8 mouse cellular contexts compared by ENCODE assay signal in genomic region chr3:88509250-88509649, GRCm38 (mm10). TPM values are rescaled to one million over a fixed set of nuclear protein-coding genes. Genes with fewer than 3 reads are reported as not detected.
DNase-seq lines count a peak whose midpoint lies in the region; ATAC-seq and TF ChIP-seq lines count a peak whose summit lies in the region.

No protein-coding gene starts in this region.

- no peaks in the 10 kb centered on the region for H3K27me3 ChIP-seq in heart, embryonic 14.5 days (ENCODE audit: control insufficient read depth, insufficient read depth, low read length)
- no peaks in the 10 kb centered on the region for H3K27me3 ChIP-seq in G1E (ENCODE audit: insufficient read depth, low read length)
- peaks cover 10% of the 10 kb centered on the region for H3K27me3 ChIP-seq in hindbrain, embryonic 10.5 days (ENCODE audit: insufficient read depth, poor library complexity, severe bottlenecking)
- H3K27me3 ChIP-seq in midbrain, embryonic 11.5 days (ENCODE audit: control insufficient read depth, insufficient read depth, low read length) = no peaks in the 10 kb centered on the region

- H3K4me2 ChIP-seq in heart, embryonic 14.5 days (ENCODE audit: low read length) = peak overlapping the region; percentile 69
- H3K4me2 ChIP-seq in midbrain, embryonic 11.5 days = peak overlapping the region; percentile 48

- H3K4me1 ChIP-seq in heart, embryonic 14.5 days (ENCODE audit: control insufficient read depth in 2 of 2, insufficient read depth in 2 of 2, low read length in 2 of 2) = peaks cover 32 to 39% of the 10 kb centered on the region in 2 experiments
- H3K4me1 ChIP-seq in G1E (ENCODE audit: insufficient read depth, low read depth, low read length) = peaks cover 97% of the 10 kb centered on the region
- peaks cover 60% of the 10 kb centered on the region for H3K4me1 ChIP-seq in hindbrain, embryonic 10.5 days (replicated peaks)
- peaks cover 21% of the 10 kb centered on the region for H3K4me1 ChIP-seq in midbrain, embryonic 11.5 days (ENCODE audit: control insufficient read depth, insufficient read depth, low read length)

- H3K27ac ChIP-seq in heart, embryonic 14.5 days (replicated peaks in 1 of 2; ENCODE audit: control insufficient read depth in 1 of 2, insufficient read depth in 1 of 2, low read depth in 2 of 2, low read length in 2 of 2) = peak overlapping the region; percentile 92 to 97
- peak overlapping the region; percentile 87 for H3K27ac ChIP-seq in hindbrain, embryonic 10.5 days
- peak overlapping the region; percentile 76 for H3K27ac ChIP-seq in midbrain, embryonic 11.5 days (ENCODE audit: low read depth, low read length)

- no peak for ATAC-seq in heart, embryonic 14.5 days (ENCODE audit: insufficient number of reproducible peaks, insufficient read depth, low FRiP score, low read depth)
- ATAC-seq in G1E (ENCODE audit: extremely low read depth, insufficient number of reproducible peaks, low FRiP score, poor library complexity, severe bottlenecking) = no peak
- ATAC-seq in midbrain, embryonic 11.5 days (ENCODE audit: low FRiP score) = peak; percentile 31; the same call in 1 of the 2 replicates

- no peak for DNase-seq in heart, postnatal 36 days
- DNase-seq in G1E (ENCODE audit: low spot score) = no peak
- no peak for DNase-seq in hindbrain, embryonic 10.5 days (ENCODE audit: low spot score)
- DNase-seq in midbrain, embryonic 11.5 days (ENCODE audit: low spot score, missing footprints) = no peak
- DNase-seq in urinary bladder, postnatal 14 days (ENCODE audit: low spot score) = no peak
- DNase-seq in layer of hippocampus, postnatal 10 days (ENCODE audit: low spot score in 2 of 2) = no peak
- DNase-seq in cerebellum, postnatal 36 days = no peak

- peak overlapping the region; percentile 71 for H3K9ac ChIP-seq in heart, embryonic 14.5 days (ENCODE audit: low read length)
- no peak overlapping the region; the same call in 1 of the 2 replicates for H3K9ac ChIP-seq in midbrain, embryonic 11.5 days (ENCODE audit: low read length)

- 77% methylated on average over 3 of the region's 3 CpGs for WGBS in heart, embryonic 14.5 days
- WGBS in hindbrain, embryonic 10.5 days = 77% methylated on average over 3 of the region's 3 CpGs
- 82% methylated on average over 3 of the region's 3 CpGs for WGBS in midbrain, embryonic 11.5 days

- intact Hi-C loops in heart, postnatal 36 days (cut with DNase I) = no loop called here

- TF ChIP-seq CTCF in G1E (IDR thresholded peaks at IDR 0.05; ENCODE audit: low read depth, low read length) = no peak

- H3K9me3 ChIP-seq in heart, embryonic 14.5 days (ENCODE audit: control insufficient read depth, low read length) = no peaks in the 10 kb centered on the region
- no peaks in the 10 kb centered on the region for H3K9me3 ChIP-seq in G1E (replicated peaks)
- no peaks in the 10 kb centered on the region for H3K9me3 ChIP-seq in hindbrain, embryonic 10.5 days
- no peaks in the 10 kb centered on the region for H3K9me3 ChIP-seq in midbrain, embryonic 11.5 days (ENCODE audit: control insufficient read depth, low read length)

- H3K36me3 ChIP-seq in heart, embryonic 14.5 days (ENCODE audit: control insufficient read depth, insufficient read depth, low read length) = no peaks in the 10 kb centered on the region
- H3K36me3 ChIP-seq in G1E (replicated peaks) = peaks cover 7% of the 10 kb centered on the region
- no peaks in the 10 kb centered on the region for H3K36me3 ChIP-seq in hindbrain, embryonic 10.5 days
- no peaks in the 10 kb centered on the region for H3K36me3 ChIP-seq in midbrain, embryonic 11.5 days (ENCODE audit: control insufficient read depth, insufficient read depth, low read length)

- peak overlapping the region; percentile 47 to 70 for H3K4me3 ChIP-seq in heart, embryonic 14.5 days (ENCODE audit: control insufficient read depth in 1 of 2, insufficient read depth in 1 of 2, low read depth in 1 of 2, low read length in 2 of 2)
- H3K4me3 ChIP-seq in G1E (ENCODE audit: low read depth, low read length) = peak overlapping the region; percentile 70
- H3K4me3 ChIP-seq in hindbrain, embryonic 10.5 days = peak overlapping the region; percentile 54
- H3K4me3 ChIP-seq in midbrain, embryonic 11.5 days (ENCODE audit: low read depth, low read length) = 0 out of 2 replicates have a peak overlapping the region, but pooled peaks have one; percentile 25

RNA-seq across cellular contexts. Expression of gene Lmna, which starts 0.5 kb away (rescaled TPM):
- polyA plus RNA-seq in heart, embryonic 14.5 days (2014; fragmentation: Nextera tagmentation; extraction: Ambion mirVana) = 76.7 and 84.1 TPM in 2 replicates
- 100 to 1,000 TPM; 121 to 130 TPM for total RNA-seq in heart, postnatal 36 days (2021)
- total RNA-seq in G1E (2014; fragmentation: Nextera tagmentation) = 69.3 and 72.1 TPM in 2 replicates
- total RNA-seq in G1E (2017) = 96.4 and 98.2 TPM in 2 replicates
- polyA plus RNA-seq in G1E (2012) = 336 and 381 TPM in 2 replicates
- polyA plus RNA-seq in hindbrain, embryonic 10.5 days (2016; fragmentation: Nextera tagmentation; extraction: Ambion mirVana) = 13.4 and 24.0 TPM in 2 replicates
- 17.9 and 21.2 TPM in 2 replicates for polyA plus RNA-seq in midbrain, embryonic 11.5 days (2014; fragmentation: Nextera tagmentation; extraction: Ambion mirVana)
- total RNA-seq in layer of hippocampus, postnatal 10 days (2021) = 10 to 100 TPM; 46.2 to 50.5 TPM

RNA-seq across cellular contexts. Expression of gene Mex3a, which starts 22.9 kb away (rescaled TPM):
- 9.0 and 11.0 TPM in 2 replicates for polyA plus RNA-seq in heart, embryonic 14.5 days (2014; fragmentation: Nextera tagmentation; extraction: Ambion mirVana)
- under 1 TPM; 0.22 to 0.58 TPM for total RNA-seq in heart, postnatal 36 days (2021)
- total RNA-seq in G1E (2014; fragmentation: Nextera tagmentation) (6.2 and 8.2 TPM in 2 replicates), G1E (2017) (1.7 and 2.0 TPM in 2 replicates)
- polyA plus RNA-seq in G1E (2012) = 9.0 and 9.6 TPM in 2 replicates
- 30.7 and 31.0 TPM in 2 replicates for polyA plus RNA-seq in hindbrain, embryonic 10.5 days (2016; fragmentation: Nextera tagmentation; extraction: Ambion mirVana)
- 44.5 and 45.1 TPM in 2 replicates for polyA plus RNA-seq in midbrain, embryonic 11.5 days (2014; fragmentation: Nextera tagmentation; extraction: Ambion mirVana)
- 10 to 100 TPM; 17.0 to 18.5 TPM for total RNA-seq in layer of hippocampus, postnatal 10 days (2021)

RNA-seq across cellular contexts. Expression of gene Rab25, which starts 38.9 kb away (rescaled TPM):
- polyA plus RNA-seq in heart, embryonic 14.5 days (2014; fragmentation: Nextera tagmentation; extraction: Ambion mirVana) = 0.30 TPM in 1 of 2 replicates, not detected in the other
- not detected for total RNA-seq in heart, postnatal 36 days (2021)
- total RNA-seq in G1E (2014; fragmentation: Nextera tagmentation) = 1.6 and 4.5 TPM in 2 replicates
- 0.35 TPM in 1 of 2 replicates, not detected in the other for total RNA-seq in G1E (2017)
- polyA plus RNA-seq in G1E (2012) = 0.67 and 0.88 TPM in 2 replicates
- polyA plus RNA-seq in hindbrain, embryonic 10.5 days (2016; fragmentation: Nextera tagmentation; extraction: Ambion mirVana) = 2.1 and 2.9 TPM in 2 replicates
- 0.25 and 0.86 TPM in 2 replicates for polyA plus RNA-seq in midbrain, embryonic 11.5 days (2014; fragmentation: Nextera tagmentation; extraction: Ambion mirVana)
- total RNA-seq in layer of hippocampus, postnatal 10 days (2021) = not detected

RNA-seq across cellular contexts. Expression of gene Lamtor2, which starts 43.6 kb away (rescaled TPM):
- polyA plus RNA-seq in heart, embryonic 14.5 days (2014; fragmentation: Nextera tagmentation; extraction: Ambion mirVana) = 75.6 and 87.5 TPM in 2 replicates
- total RNA-seq in heart, postnatal 36 days (2021) = 10 to 100 TPM; 94.6 to 99.1 TPM
- total RNA-seq in G1E (2014; fragmentation: Nextera tagmentation) (44.7 and 64.5 TPM in 2 replicates), G1E (2017) (97.5 and 98.0 TPM in 2 replicates)
- polyA plus RNA-seq in G1E (2012) = 96.1 and 182 TPM in 2 replicates
- 173 and 180 TPM in 2 replicates for polyA plus RNA-seq in hindbrain, embryonic 10.5 days (2016; fragmentation: Nextera tagmentation; extraction: Ambion mirVana)
- polyA plus RNA-seq in midbrain, embryonic 11.5 days (2014; fragmentation: Nextera tagmentation; extraction: Ambion mirVana) = 87.2 and 103 TPM in 2 replicates
- 100 to 1,000 TPM; 117 to 126 TPM for total RNA-seq in layer of hippocampus, postnatal 10 days (2021)

RNA-seq across cellular contexts. Expression of gene Ubqln4, which starts 44.3 kb away (rescaled TPM):
- polyA plus RNA-seq in heart, embryonic 14.5 days (2014; fragmentation: Nextera tagmentation; extraction: Ambion mirVana) = 37.4 and 37.5 TPM in 2 replicates
- total RNA-seq in heart, postnatal 36 days (2021) = 10 to 100 TPM; 65.0 to 75.6 TPM
- 63.4 and 67.4 TPM in 2 replicates for total RNA-seq in G1E (2014; fragmentation: Nextera tagmentation)
- 39.6 and 40.6 TPM in 2 replicates for total RNA-seq in G1E (2017)
- 73.7 and 81.2 TPM in 2 replicates for polyA plus RNA-seq in G1E (2012)
- 69.0 and 72.5 TPM in 2 replicates for polyA plus RNA-seq in hindbrain, embryonic 10.5 days (2016; fragmentation: Nextera tagmentation; extraction: Ambion mirVana)
- polyA plus RNA-seq in midbrain, embryonic 11.5 days (2014; fragmentation: Nextera tagmentation; extraction: Ambion mirVana) = 72.4 and 73.0 TPM in 2 replicates
- 10 to 100 TPM; 79.9 to 81.8 TPM for total RNA-seq in layer of hippocampus, postnatal 10 days (2021)
